Mouse (Mus musculus): Measurements from ENCODE around the gene Gm21885. TPM values are rescaled to one million over a fixed set of nuclear protein-coding genes. Genes with fewer than 3 reads are reported as not detected.

Gm21885 gene
- polyA plus RNA-seq, 1 experiment from 2014 or later, result 0.48 TPM

Other genes with a start within 250 kb of the Gm21885 start
- 41.7 and 46.8 TPM in 2 replicates for gene Tob1, start 70.4 kb upstream of the Gm21885 start, polyA plus RNA-seq (2016; fragmentation: Nextera tagmentation; extraction: Ambion mirVana)
- gene Wfikkn2, start 35.9 kb upstream of the Gm21885 start, polyA plus RNA-seq (2016; fragmentation: Nextera tagmentation; extraction: Ambion mirVana), result 6.8 and 9.1 TPM in 2 replicates
- gene Luc7l3, start 40.1 kb downstream of the Gm21885 start, polyA plus RNA-seq (2016; fragmentation: Nextera tagmentation; extraction: Ambion mirVana), result 153 and 167 TPM in 2 replicates
- gene Ankrd40, start 46.1 kb downstream of the Gm21885 start, polyA plus RNA-seq (2016; fragmentation: Nextera tagmentation; extraction: Ambion mirVana), result 27.3 and 28.7 TPM in 2 replicates
- 0.81 and 1.2 TPM in 2 replicates for gene Abcc3, start 111.1 kb downstream of the Gm21885 start, polyA plus RNA-seq (2016; fragmentation: Nextera tagmentation; extraction: Ambion mirVana)
- 19.1 and 21.4 TPM in 2 replicates for gene Cacna1g, start 192.3 kb downstream of the Gm21885 start, polyA plus RNA-seq (2016; fragmentation: Nextera tagmentation; extraction: Ambion mirVana)
- 0.08 TPM in 1 of 2 replicates, not detected in the other for gene Spata20, start 204.3 kb downstream of the Gm21885 start, polyA plus RNA-seq (2016; fragmentation: Nextera tagmentation; extraction: Ambion mirVana)
- 1.7 and 2.5 TPM in 2 replicates for gene Epn3, start 218.1 kb downstream of the Gm21885 start, polyA plus RNA-seq (2016; fragmentation: Nextera tagmentation; extraction: Ambion mirVana)
- 4.2 and 5.2 TPM in 2 replicates for gene Mycbpap, start 239.9 kb downstream of the Gm21885 start, polyA plus RNA-seq (2016; fragmentation: Nextera tagmentation; extraction: Ambion mirVana)